8 mouse cellular contexts compared by ENCODE assay signal in genomic region chr4:126601597-126602444, GRCm38 (mm10). TPM values are rescaled to one million over a fixed set of nuclear protein-coding genes. Genes with fewer than 3 reads are reported as not detected.
DNase-seq lines count a peak whose midpoint lies in the region; ATAC-seq and TF ChIP-seq lines count a peak whose summit lies in the region.
"Had no signal": no experiment of that assay in that cellular context is flagged by ENCODE, and none has a peak within 500 bp of the region (broad histone marks: within the 10 kb centered on the region; RNA-seq: fewer than 3 reads in every experiment).

No protein-coding gene starts in this region.

- no peaks in the 10 kb centered on the region for H3K27me3 ChIP-seq in kidney, embryonic 14.5 days (ENCODE audit: control insufficient read depth, insufficient read depth, low read length)
- peaks cover 7% of the 10 kb centered on the region; the same call in 1 of the 2 replicates for H3K27me3 ChIP-seq in liver, embryonic 13.5 days

- H3K4me3 ChIP-seq in ES-E14 (ENCODE audit: insufficient read depth in 1 of 2, low read depth in 1 of 2, low read length in 2 of 2, poor library complexity in 1 of 2, severe bottlenecking in 1 of 2): peak overlapping the region; percentile 26 to 30; a peak in 2 of 4 replicates
- peak overlapping the region; percentile 1; the same call in 1 of the 2 replicates for H3K4me3 ChIP-seq in kidney, embryonic 14.5 days (ENCODE audit: low read length)
- no peak overlapping the region for H3K4me3 ChIP-seq in liver, embryonic 13.5 days (replicated peaks)

- H3K4me2 ChIP-seq in kidney, embryonic 14.5 days (replicated peaks; ENCODE audit: low read depth, low read length): peak overlapping the region; percentile 36
- 0 out of 2 replicates have a peak overlapping the region, but pooled peaks have one; percentile 8 for H3K4me2 ChIP-seq in liver, embryonic 13.5 days

- H3K9ac ChIP-seq in ES-E14 (ENCODE audit: insufficient read depth, low read depth, low read length, poor library complexity, severe bottlenecking): no peak overlapping the region; the same call in 1 of the 2 replicates
- no peak overlapping the region for H3K9ac ChIP-seq in kidney, embryonic 14.5 days (ENCODE audit: low read depth, low read length)
- H3K9ac ChIP-seq in liver, embryonic 13.5 days: no peak overlapping the region

- H3K27ac ChIP-seq in ES-E14 (ENCODE audit: insufficient read depth, low read depth, low read length, poor library complexity, severe bottlenecking): no peak overlapping the region
- no peak overlapping the region for H3K27ac ChIP-seq in kidney, embryonic 14.5 days (ENCODE audit: low read depth, low read length)
- H3K27ac ChIP-seq in liver, embryonic 13.5 days: no peak overlapping the region
- H3K27ac ChIP-seq: macrophage had no signal

- peak; percentile 90 for ATAC-seq in kidney, embryonic 14.5 days (ENCODE audit: low FRiP score, low TSS enrichment)
- no peak for ATAC-seq in liver, embryonic 13.5 days (ENCODE audit: low read depth)

- in situ Hi-C loops in ES-E14 (cut with MboI; ENCODE audit: low sequenced_read_pairs in 2 of 2, unreplicated experiment in 2 of 2): loop anchor here in 1 of 2 experiments (10.0 kb wide), 1 partner anchor 133 kb away; the partner anchor contains the start of gene Tfap2e

- H3K36me3 ChIP-seq in ES-E14 (ENCODE audit: control insufficient read depth, insufficient read depth, low read length, poor library complexity, severe bottlenecking): no peaks in the 10 kb centered on the region
- no peaks in the 10 kb centered on the region for H3K36me3 ChIP-seq in kidney, embryonic 14.5 days (ENCODE audit: control insufficient read depth, insufficient read depth, low read length)
- H3K36me3 ChIP-seq in liver, embryonic 13.5 days: no peaks in the 10 kb centered on the region

- peaks cover 0 to 8% of the 10 kb centered on the region in 2 experiments; a peak in 3 of 4 replicates for H3K4me1 ChIP-seq in ES-E14 (ENCODE audit: control insufficient read depth in 2 of 2, insufficient read depth in 2 of 2, low read length in 2 of 2, poor library complexity in 1 of 2)
- H3K4me1 ChIP-seq in kidney, embryonic 14.5 days (ENCODE audit: control insufficient read depth, insufficient read depth, low read length): peaks cover 6% of the 10 kb centered on the region; the same call in 1 of the 2 replicates
- H3K4me1 ChIP-seq in liver, embryonic 13.5 days (replicated peaks): no peaks in the 10 kb centered on the region

- no peaks in the 10 kb centered on the region for H3K9me3 ChIP-seq in ES-E14 (ENCODE audit: control insufficient read depth, insufficient read depth, low read depth, low read length)
- no peaks in the 10 kb centered on the region for H3K9me3 ChIP-seq in kidney, embryonic 14.5 days (ENCODE audit: control insufficient read depth, low read length)
- no peaks in the 10 kb centered on the region for H3K9me3 ChIP-seq in liver, embryonic 13.5 days (replicated peaks)

- no peak for DNase-seq in ES-E14 (ENCODE audit: low read depth, low spot score)
- peak; percentile 66 for DNase-seq in adrenal gland, postnatal 10 days
- DNase-seq in forelimb bud, embryonic 11.5 days (ENCODE audit: low read depth, low spot score): peak; percentile 58
- DNase-seq in liver, embryonic 13.5 days: no peak
- DNase-seq in retina, embryonic 14.5 days (ENCODE audit: low spot score): peak; percentile 71
- no peak for DNase-seq in gastrocnemius, postnatal 4 days (ENCODE audit: low spot score in 2 of 2)

- WGBS in kidney, embryonic 14.5 days: 28% methylated on average over 19 of the region's 22 CpGs
- 32% methylated on average over 21 of the region's 22 CpGs for WGBS in liver, embryonic 13.5 days (ENCODE audit: insufficient replicate concordance)

TF ChIP-seq in ES-E14, 5 proteins besides CTCF, POLR2A, EP300 and RAD21:
- TF ChIP-seq ZNF384 (IDR thresholded peaks at IDR 0.05; ENCODE audit: low read depth, low read length) (no peak), MAFK (IDR thresholded peaks at IDR 0.05; ENCODE audit: insufficient read depth, low read depth, low read length) (no peak), ZC3H11A (IDR thresholded peaks at IDR 0.05; ENCODE audit: borderline replicate concordance, low read depth, low read length) (no peak), HCFC1 (IDR thresholded peaks at IDR 0.05; ENCODE audit: borderline replicate concordance, insufficient read depth, low read length) (no peak), CHD2 (IDR thresholded peaks at IDR 0.05; ENCODE audit: low read depth, low read length) (no peak)
TF ChIP-seq in ES-E14: peak in this region for 0.

RNA-seq across cellular contexts. Expression of gene 5730409E04Rik, which starts 7.8 kb away (rescaled TPM):
- 1.4 and 1.7 TPM in 2 replicates for total RNA-seq in ES-E14 (2012; rRNA removed)
- total RNA-seq in adrenal gland, postnatal 10 days (2021): 10 to 100 TPM; 10.4 to 13.7 TPM
- polyA plus RNA-seq in kidney, embryonic 14.5 days (2014; fragmentation: Nextera tagmentation; extraction: Ambion mirVana): 2.4 and 2.6 TPM in 2 replicates
- 0.30 and 0.39 TPM in 2 replicates for polyA plus RNA-seq in liver, embryonic 13.5 days (2015; fragmentation: Nextera tagmentation; extraction: Ambion mirVana)
- 10 to 100 TPM; 12.4 to 13.0 TPM for total RNA-seq in gastrocnemius, postnatal 4 days (2021)

RNA-seq across cellular contexts. Expression of gene Clspn, which starts 45.1 kb away (rescaled TPM):
- 22.0 and 26.2 TPM in 2 replicates for total RNA-seq in ES-E14 (2012; rRNA removed)
- total RNA-seq in adrenal gland, postnatal 10 days (2021): 1 to 10 TPM; 8.5 to 8.9 TPM
- polyA plus RNA-seq in kidney, embryonic 14.5 days (2014; fragmentation: Nextera tagmentation; extraction: Ambion mirVana): 45.4 and 54.1 TPM in 2 replicates
- polyA plus RNA-seq in liver, embryonic 13.5 days (2015; fragmentation: Nextera tagmentation; extraction: Ambion mirVana): 48.1 and 52.9 TPM in 2 replicates
- 10 to 100 TPM; 12.0 to 12.9 TPM for total RNA-seq in gastrocnemius, postnatal 4 days (2021)

Comparison
In these comparisons a context has a peak if more than half of its experiments do, and no peak if none do; other contexts are left out.
1. DNase-seq: peak in adrenal gland, postnatal 10 days (single experiment), forelimb bud, embryonic 11.5 days (single experiment) and retina, embryonic 14.5 days (single experiment); none in ES-E14 (single experiment), liver, embryonic 13.5 days (single experiment) and gastrocnemius, postnatal 4 days (0 of 2).